Mouse (Mus musculus) lung, postnatal 4 days (tissue): ENCODE results near the gene Il31.

ENCODE experiments used
- DNase-seq, 2 experiments: peaks; one replicate each; pipeline ENCODE4 v3.0.0; 2021

The Il31 gene

GRCm38 (mm10) chr5:123470784-123471400, 18.4 kb downstream of the Il31 start:
- no peak for DNase-seq

- DNase-seq, result no peak
Observed at GRCm38 (mm10) chr5:123464638-123465037, 24.7 kb downstream of the Il31 start.

- no peak for DNase-seq
Observed at GRCm38 (mm10) chr5:123461420-123461819, 27.9 kb downstream of the Il31 start.

GRCm38 (mm10) chr5:123451886-123452285, 37.4 kb downstream of the Il31 start:
- no peak for DNase-seq

GRCm38 (mm10) chr5:123444849-123445334, 44.4 kb downstream of the Il31 start:
- DNase-seq, result no peak

GRCm38 (mm10) chr5:123444069-123444468, 45.2 kb downstream of the Il31 start:
- peak; percentile 59 to 75 for DNase-seq

- no peak for DNase-seq
Observed at GRCm38 (mm10) chr5:123442283-123442682, 47.0 kb downstream of the Il31 start.

- no peak for DNase-seq
Observed at GRCm38 (mm10) chr5:123440664-123441063, 48.6 kb downstream of the Il31 start.

GRCm38 (mm10) chr5:123439941-123440340, 49.3 kb downstream of the Il31 start:
- peak in 1 of 2 experiments; percentile 37 for DNase-seq

GRCm38 (mm10) chr5:123439312-123439711, 50.0 kb downstream of the Il31 start:
- no peak for DNase-seq

- DNase-seq, result no peak
Observed at GRCm38 (mm10) chr5:123438381-123438780, 50.9 kb downstream of the Il31 start.

- DNase-seq, result peak in 1 of 2 experiments; percentile 68
Observed at GRCm38 (mm10) chr5:123436780-123437175, 52.5 kb downstream of the Il31 start.

- peak; percentile 32 to 45 for DNase-seq
Observed at GRCm38 (mm10) chr5:123436071-123436779, 53.1 kb downstream of the Il31 start.

GRCm38 (mm10) chr5:123432305-123432874, 56.9 kb downstream of the Il31 start:
- no peak for DNase-seq

- peak; percentile 78 to 79 for DNase-seq
Observed at GRCm38 (mm10) chr5:123431524-123432304, 57.6 kb downstream of the Il31 start.
